Mouse (Mus musculus): ENCODE results near the gene Car9.

DNA sequence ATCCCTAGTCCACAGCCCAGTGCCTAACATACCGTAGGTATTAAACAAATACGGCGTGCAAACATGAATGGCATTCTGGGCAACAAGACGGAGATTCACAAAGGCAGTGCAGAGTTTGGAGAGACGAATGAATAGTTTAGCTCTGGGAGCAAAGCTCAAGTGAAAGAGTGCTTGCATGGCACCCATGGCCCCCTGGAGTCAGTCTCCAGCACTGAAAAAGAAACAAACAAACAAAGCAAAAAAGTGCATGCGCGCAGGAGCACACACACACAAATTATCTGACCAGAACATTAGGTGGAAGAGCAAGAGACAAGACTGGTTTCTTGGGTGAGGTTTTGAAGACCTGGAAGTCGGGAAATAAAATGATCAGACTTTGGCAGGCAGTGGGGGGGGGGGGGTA lies 692 bp upstream of the Car9 start:
- TF ChIP-seq CTCF (IDR thresholded peaks at IDR 0.05; ENCODE audit: low read depth) (no peak), EP300 (IDR thresholded peaks at IDR 0.05; ENCODE audit: low read depth) (no peak)
